8 mouse cellular contexts compared by ENCODE assay signal in genomic region chr7:60238595-60239195, GRCm38 (mm10).
DNase-seq lines count a peak whose midpoint lies in the region; ATAC-seq and TF ChIP-seq lines count a peak whose summit lies in the region.
"Not testable (repeated sequence)": the region's sequence is repeated elsewhere in the genome, so short reads cannot be mapped to it uniquely, and the experiment has no call there.

No protein-coding gene starts in this region.

- H3K27me3 ChIP-seq in cerebellum, adult 2 months (ENCODE audit: control insufficient read depth, insufficient read depth, low read length); forebrain, embryonic 13.5 days: not testable (repeated sequence)

- not testable (repeated sequence) for H3K27ac ChIP-seq in cerebellum, adult 2 months (ENCODE audit: insufficient read depth, low read length); forebrain, embryonic 13.5 days

- not testable (repeated sequence) for TF ChIP-seq CTCF in cerebellum, adult 2 months (IDR thresholded peaks at IDR 0.05; ENCODE audit: borderline replicate concordance, insufficient read depth, low read depth, low read length)

- not testable (repeated sequence) for H3K36me3 ChIP-seq in forebrain, embryonic 13.5 days (ENCODE audit: poor library complexity, severe bottlenecking)

- not testable (repeated sequence) for H3K9ac ChIP-seq in forebrain, embryonic 13.5 days

- peak; percentile 9 for DNase-seq in MN1 (ENCODE audit: low spot score)
- peak; percentile 5 to 13 for DNase-seq in cerebellum, adult 2 months
- peak; percentile 35 for DNase-seq in heart, postnatal 4 days
- DNase-seq in kidney, postnatal 25 days = peak; percentile 24 to 29
- DNase-seq in left cerebral cortex, postnatal 14 days (ENCODE audit: low spot score in 2 of 2) = peak; percentile 16 to 39
- peak; percentile 1 for DNase-seq in mesoderm, embryonic 11.5 days (ENCODE audit: low read depth, low spot score)
- DNase-seq in right cerebral cortex, adult 2 months (ENCODE audit: low spot score in 2 of 2) = peak; percentile 16 to 32

- H3K4me2 ChIP-seq in forebrain, embryonic 13.5 days = not testable (repeated sequence)

- H3K4me1 ChIP-seq in cerebellum, adult 2 months (ENCODE audit: control insufficient read depth, insufficient read depth, low read length); forebrain, embryonic 13.5 days: not testable (repeated sequence)

- peak; percentile 27; the same call in 1 of the 2 replicates for ATAC-seq in forebrain, embryonic 13.5 days

- H3K4me3 ChIP-seq in cerebellum, adult 2 months (replicated peaks; ENCODE audit: insufficient read depth, low read depth, low read length); forebrain, embryonic 13.5 days: not testable (repeated sequence)

- 12% methylated on average over 4 of the region's 4 CpGs for WGBS in cerebellum, adult 2 months
- WGBS in forebrain, embryonic 13.5 days = 10% methylated on average over 4 of the region's 4 CpGs

- not testable (repeated sequence) for TF ChIP-seq POLR2A in cerebellum, adult 2 months (IDR thresholded peaks at IDR 0.05; ENCODE audit: borderline replicate concordance, insufficient read depth, low read length)

- not testable (repeated sequence) for H3K9me3 ChIP-seq in forebrain, embryonic 13.5 days (replicated peaks)

- intact Hi-C loops in left cerebral cortex, postnatal 14 days (cut with DNase I) = not testable (repeated sequence)
